ENCODE assay signal across 30 mouse cellular contexts in the genomic region with DNA sequence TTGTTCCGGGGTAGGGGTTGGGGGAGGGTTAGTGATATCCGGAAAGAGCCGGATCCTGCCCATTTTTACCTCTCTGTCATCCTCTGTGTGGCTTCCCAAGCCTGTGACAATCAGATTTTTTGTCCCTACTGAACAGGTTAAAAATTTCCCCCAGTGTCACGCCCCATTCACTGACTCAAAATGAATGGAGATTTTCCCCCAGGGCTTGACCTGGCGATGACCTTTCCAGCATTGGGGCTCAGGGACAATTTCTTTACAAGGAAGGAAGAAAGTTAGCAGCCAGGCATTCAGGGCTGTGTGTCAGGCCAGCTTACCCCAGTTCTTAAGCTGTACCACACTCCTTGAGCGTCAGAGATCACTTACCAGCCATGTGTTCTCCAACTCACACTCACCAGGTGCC. TPM values are rescaled to one million over a fixed set of nuclear protein-coding genes. Genes with fewer than 3 reads are reported as not detected.
DNase-seq lines count a peak whose midpoint lies in the region; ATAC-seq and TF ChIP-seq lines count a peak whose summit lies in the region.
"Had no signal": no experiment of that assay in that cellular context is flagged by ENCODE, and none has a peak within 500 bp of the region (broad histone marks: within the 10 kb centered on the region; RNA-seq: fewer than 3 reads in every experiment).

No protein-coding gene starts in this region.

- H3K9me3 ChIP-seq in hindbrain, embryonic 10.5 days = 0 out of 2 replicates have a peak, but pooled peaks cover 1% of the 10 kb centered on the region
- peaks cover 2% of the 10 kb centered on the region; the same call in 1 of the 2 replicates for H3K9me3 ChIP-seq in hindbrain, embryonic 13.5 days
- H3K9me3 ChIP-seq in ES-E14 (ENCODE audit: control insufficient read depth, insufficient read depth, low read depth, low read length) = no peaks in the 10 kb centered on the region
- H3K9me3 ChIP-seq in embryonic facial prominence, embryonic 10.5 days = 0 out of 2 replicates have a peak, but pooled peaks cover 1% of the 10 kb centered on the region
- H3K9me3 ChIP-seq: heart, embryonic 10.5 days; heart, embryonic 13.5 days; intestine, embryonic 15.5 days; kidney, embryonic 15.5 days had no signal

- no peaks in the 10 kb centered on the region for H3K27me3 ChIP-seq in hindbrain, embryonic 10.5 days (ENCODE audit: insufficient read depth, poor library complexity, severe bottlenecking)
- H3K27me3 ChIP-seq in hindbrain, embryonic 13.5 days = no peaks in the 10 kb centered on the region
- no peaks in the 10 kb centered on the region for H3K27me3 ChIP-seq in embryonic facial prominence, embryonic 10.5 days (replicated peaks; ENCODE audit: low read depth, poor library complexity, severe bottlenecking)
- no peaks in the 10 kb centered on the region for H3K27me3 ChIP-seq in heart, adult 2 months (ENCODE audit: control insufficient read depth, insufficient read depth, low read length)
- H3K27me3 ChIP-seq: CH12.LX; forebrain, embryonic 12.5 days; heart, embryonic 13.5 days; hindbrain, embryonic 12.5 days; intestine, embryonic 15.5 days; kidney, embryonic 15.5 days had no signal

- H3K36me3 ChIP-seq in hindbrain, embryonic 10.5 days = no peaks in the 10 kb centered on the region
- no peaks in the 10 kb centered on the region for H3K36me3 ChIP-seq in hindbrain, embryonic 13.5 days
- no peaks in the 10 kb centered on the region for H3K36me3 ChIP-seq in ES-E14 (ENCODE audit: control insufficient read depth, insufficient read depth, low read length, poor library complexity, severe bottlenecking)
- H3K36me3 ChIP-seq in embryonic facial prominence, embryonic 10.5 days (replicated peaks) = no peaks in the 10 kb centered on the region
- no peaks in the 10 kb centered on the region; the same call in 1 of the 2 replicates for H3K36me3 ChIP-seq in heart, adult 2 months (ENCODE audit: control insufficient read depth, insufficient read depth, low read length)
- H3K36me3 ChIP-seq: forebrain, embryonic 12.5 days; heart, embryonic 10.5 days; heart, embryonic 13.5 days; hindbrain, embryonic 12.5 days; intestine, embryonic 15.5 days; kidney, embryonic 15.5 days had no signal

- in situ Hi-C loops in ES-E14 (cut with MboI; ENCODE audit: low sequenced_read_pairs in 2 of 2, unreplicated experiment in 2 of 2) = no loop called here

- H3K27ac ChIP-seq in hindbrain, embryonic 10.5 days = no peak overlapping the region
- no peak overlapping the region for H3K27ac ChIP-seq in hindbrain, embryonic 13.5 days
- no peak overlapping the region for H3K27ac ChIP-seq in ES-E14 (ENCODE audit: insufficient read depth, low read depth, low read length, poor library complexity, severe bottlenecking)
- no peak overlapping the region for H3K27ac ChIP-seq in embryonic facial prominence, embryonic 10.5 days (replicated peaks)
- no peak overlapping the region for H3K27ac ChIP-seq in heart, adult 2 months
- H3K27ac ChIP-seq: forebrain, embryonic 12.5 days; gastrocnemius, adult 2 months; heart, embryonic 10.5 days; heart, embryonic 13.5 days; hindbrain, embryonic 12.5 days; intestine, embryonic 15.5 days had no signal

- H3K79me2 ChIP-seq in heart, adult 2 months (replicated peaks; ENCODE audit: control insufficient read depth, insufficient read depth, low read length) = no peaks in the 10 kb centered on the region

- no peak overlapping the region for H3K4me3 ChIP-seq in hindbrain, embryonic 10.5 days
- no peak overlapping the region for H3K4me3 ChIP-seq in hindbrain, embryonic 13.5 days
- no peak overlapping the region for H3K4me3 ChIP-seq in ES-E14 (ENCODE audit: insufficient read depth in 1 of 2, low read depth in 1 of 2, low read length in 2 of 2, poor library complexity in 1 of 2, severe bottlenecking in 1 of 2)
- no peak overlapping the region for H3K4me3 ChIP-seq in embryonic facial prominence, embryonic 10.5 days
- no peak overlapping the region for H3K4me3 ChIP-seq in heart, adult 2 months
- H3K4me3 ChIP-seq: forebrain, embryonic 12.5 days; gastrocnemius, adult 2 months; heart, embryonic 10.5 days; heart, embryonic 13.5 days; hindbrain, embryonic 12.5 days; intestine, embryonic 15.5 days; kidney, embryonic 15.5 days had no signal

- no peak overlapping the region for H3K4me2 ChIP-seq in hindbrain, embryonic 13.5 days
- H3K4me2 ChIP-seq: forebrain, embryonic 12.5 days; heart, embryonic 13.5 days; hindbrain, embryonic 12.5 days; intestine, embryonic 15.5 days; kidney, embryonic 15.5 days had no signal

- 54% methylated on average over 6 of the region's 6 CpGs for WGBS in hindbrain, embryonic 10.5 days
- WGBS in hindbrain, embryonic 13.5 days = 33% methylated on average over 6 of the region's 6 CpGs
- WGBS in embryonic facial prominence, embryonic 10.5 days = 25% methylated on average over 6 of the region's 6 CpGs
- WGBS in heart, adult 2 months = 89% methylated on average over 6 of the region's 6 CpGs

- TF ChIP-seq POLR2A in heart, adult 2 months (IDR thresholded peaks at IDR 0.05; ENCODE audit: insufficient read depth, low read depth, low read length) = no peak

- DNase-seq in embryo, embryonic 9.5 days (ENCODE audit: extremely low spot score) = peak; percentile 43
- no peak for DNase-seq in embryo, embryonic 11 days
- peak; percentile 14 for DNase-seq in hindbrain, embryonic 10.5 days (ENCODE audit: low spot score)
- DNase-seq in ES-E14 (ENCODE audit: low read depth, low spot score) = peak; percentile 49
- DNase-seq in embryonic facial prominence, embryonic 10.5 days (ENCODE audit: low spot score) = peak; percentile 31
- DNase-seq in heart, adult 2 months = no peak
- DNase-seq: adrenal gland, adult 8-10 months; adrenal gland, postnatal 25 days; B cell, adult 2 months; cerebellum, adult 11-12 months; cerebellum, adult 8-10 months; cerebellum, postnatal 14 days; forebrain, postnatal 0 days; gastrocnemius, adult 2 months; gastrocnemius, postnatal 14 days; heart, adult 18-20 months; heart, postnatal 14 days; heart, postnatal 4 days; kidney, adult 11 months; kidney, adult 8-10 months had no signal

- no peak overlapping the region for H3K9ac ChIP-seq in hindbrain, embryonic 13.5 days
- no peak overlapping the region for H3K9ac ChIP-seq in ES-E14 (ENCODE audit: insufficient read depth, low read depth, low read length, poor library complexity, severe bottlenecking)
- H3K9ac ChIP-seq in heart, adult 2 months (ENCODE audit: low read depth, low read length) = no peak overlapping the region
- H3K9ac ChIP-seq: forebrain, embryonic 12.5 days; forebrain, postnatal 0 days; heart, embryonic 13.5 days; hindbrain, embryonic 12.5 days; intestine, embryonic 15.5 days; kidney, embryonic 15.5 days had no signal

- intact Hi-C loops in heart, adult 2 months (cut with DNase I) = no loop called here

- no peak for TF ChIP-seq EP300 in heart, adult 2 months (IDR thresholded peaks at IDR 0.05; ENCODE audit: insufficient read depth, low read depth, low read length)

- peaks cover 18% of the 10 kb centered on the region for H3K4me1 ChIP-seq in hindbrain, embryonic 10.5 days (replicated peaks)
- H3K4me1 ChIP-seq in hindbrain, embryonic 13.5 days (replicated peaks) = peaks cover 4% of the 10 kb centered on the region
- H3K4me1 ChIP-seq in ES-E14 (ENCODE audit: control insufficient read depth in 2 of 2, insufficient read depth in 2 of 2, low read length in 2 of 2, poor library complexity in 1 of 2) = peaks cover 0 to 6% of the 10 kb centered on the region in 2 experiments; a peak in 2 of 4 replicates
- peaks cover 25% of the 10 kb centered on the region for H3K4me1 ChIP-seq in embryonic facial prominence, embryonic 10.5 days
- H3K4me1 ChIP-seq in heart, adult 2 months (ENCODE audit: control insufficient read depth, insufficient read depth, low read length) = peaks cover 7% of the 10 kb centered on the region

- ATAC-seq in hindbrain, embryonic 13.5 days (ENCODE audit: low FRiP score) = no peak
- ATAC-seq in granulocyte monocyte progenitor cell, adult 5-6 weeks (replicated peaks; ENCODE audit: poor library complexity, severe bottlenecking) = no peak
- ATAC-seq: forebrain, postnatal 0 days; hindbrain, embryonic 16.5 days; intestine, embryonic 15.5 days had no signal

- no peak for TF ChIP-seq CTCF in heart, adult 2 months (IDR thresholded peaks at IDR 0.05)

TF ChIP-seq in ES-E14, 5 proteins besides CTCF, POLR2A, EP300 and RAD21:
- no peak for TF ChIP-seq ZNF384 (IDR thresholded peaks at IDR 0.05; ENCODE audit: low read depth, low read length)
- TF ChIP-seq ZC3H11A (IDR thresholded peaks at IDR 0.05; ENCODE audit: borderline replicate concordance, low read depth, low read length) = no peak
- TF ChIP-seq CHD2 (IDR thresholded peaks at IDR 0.05; ENCODE audit: low read depth, low read length) = no peak
- TF ChIP-seq MAFK (IDR thresholded peaks at IDR 0.05; ENCODE audit: insufficient read depth, low read depth, low read length) = no peak
- TF ChIP-seq HCFC1 (IDR thresholded peaks at IDR 0.05; ENCODE audit: borderline replicate concordance, insufficient read depth, low read length) = no peak

RNA-seq across cellular contexts. Expression of gene Gm9887, which starts 55.9 kb away (rescaled TPM):
- 0.96 and 1.9 TPM in 2 replicates for polyA plus RNA-seq in hindbrain, embryonic 10.5 days (2016; fragmentation: Nextera tagmentation; extraction: Ambion mirVana)
- polyA plus RNA-seq in hindbrain, embryonic 13.5 days (2015; fragmentation: Nextera tagmentation; extraction: Ambion mirVana) = 0.81 and 1.4 TPM in 2 replicates
- total RNA-seq in ES-E14 (2012; rRNA removed) = 1.4 and 2.6 TPM in 2 replicates
- polyA plus RNA-seq in embryonic facial prominence, embryonic 10.5 days (2016; fragmentation: Nextera tagmentation; extraction: Ambion mirVana) = 0.90 and 1.5 TPM in 2 replicates
- under 1 TPM; 0.39 to 0.84 TPM for total RNA-seq in heart, adult 2 months (2021)
- 0.80 TPM in 1 of 2 replicates, not detected in the other for polyA plus RNA-seq in heart, adult 2 months (2012; rRNA removed)
- total RNA-seq in granulocyte monocyte progenitor cell, adult 5-6 weeks (2014; fragmentation: Nextera tagmentation) = not detected in 2 replicates
- total RNA-seq in granulocyte monocyte progenitor cell, adult 5-6 weeks (2017) = not detected in 2 replicates
- total RNA-seq: gastrocnemius, adult 2 months had no signal

RNA-seq across cellular contexts. Expression of gene Arf6, which starts 56.2 kb away (rescaled TPM):
- polyA plus RNA-seq in hindbrain, embryonic 10.5 days (2016; fragmentation: Nextera tagmentation; extraction: Ambion mirVana) = 35.9 and 42.4 TPM in 2 replicates
- 26.0 and 28.5 TPM in 2 replicates for polyA plus RNA-seq in hindbrain, embryonic 13.5 days (2015; fragmentation: Nextera tagmentation; extraction: Ambion mirVana)
- total RNA-seq in ES-E14 (2012; rRNA removed) = 74.7 and 89.3 TPM in 2 replicates
- 37.4 and 38.7 TPM in 2 replicates for polyA plus RNA-seq in embryonic facial prominence, embryonic 10.5 days (2016; fragmentation: Nextera tagmentation; extraction: Ambion mirVana)
- 10 to 100 TPM; 35.0 to 38.7 TPM for total RNA-seq in heart, adult 2 months (2021)
- polyA plus RNA-seq in heart, adult 2 months (2012; rRNA removed) = 30.3 and 32.9 TPM in 2 replicates
- 84.7 and 85.7 TPM in 2 replicates for total RNA-seq in granulocyte monocyte progenitor cell, adult 5-6 weeks (2014; fragmentation: Nextera tagmentation)
- total RNA-seq in granulocyte monocyte progenitor cell, adult 5-6 weeks (2017) = 148 and 154 TPM in 2 replicates

Comparison
In these comparisons a context has a peak if more than half of its experiments do, and no peak if none do; other contexts are left out.
1. DNase-seq: peak in embryo, embryonic 9.5 days (single experiment), hindbrain, embryonic 10.5 days (single experiment), ES-E14 (single experiment) and embryonic facial prominence, embryonic 10.5 days (single experiment); none in embryo, embryonic 11 days (single experiment) and heart, adult 2 months (0 of 2).